Mouse (Mus musculus) spleen, postnatal 36 days (tissue): ENCODE data around the gene Yod1.

ENCODE experiments used
- DNase-seq, 2 experiments: peaks; one replicate each; pipeline ENCODE4 v3.0.0; 2022; ENCODE audit warnings: low spot score in 2 of 2, mixed read lengths in 1 of 2

The Yod1 gene

DNA sequence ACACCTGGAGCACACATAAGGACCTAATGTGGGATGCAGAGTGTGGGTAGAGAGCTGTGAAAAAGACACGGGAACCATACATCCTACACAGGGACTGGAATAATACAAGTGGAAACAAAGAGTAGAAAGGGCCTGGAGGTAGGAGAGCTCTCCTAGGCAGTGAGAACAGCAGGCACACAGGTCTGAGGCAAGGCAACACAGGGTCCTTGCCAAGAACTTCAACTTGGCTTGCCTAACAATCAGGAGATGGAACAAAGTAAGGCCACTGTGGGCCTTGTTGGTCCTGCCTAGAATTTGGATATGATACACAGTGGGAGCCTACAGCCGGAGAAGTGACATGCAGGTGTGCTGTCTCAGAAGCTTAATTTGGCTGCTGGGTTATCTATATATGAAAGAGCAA is 52.8 kb downstream of the Yod1 start:
- no peak for DNase-seq

DNA sequence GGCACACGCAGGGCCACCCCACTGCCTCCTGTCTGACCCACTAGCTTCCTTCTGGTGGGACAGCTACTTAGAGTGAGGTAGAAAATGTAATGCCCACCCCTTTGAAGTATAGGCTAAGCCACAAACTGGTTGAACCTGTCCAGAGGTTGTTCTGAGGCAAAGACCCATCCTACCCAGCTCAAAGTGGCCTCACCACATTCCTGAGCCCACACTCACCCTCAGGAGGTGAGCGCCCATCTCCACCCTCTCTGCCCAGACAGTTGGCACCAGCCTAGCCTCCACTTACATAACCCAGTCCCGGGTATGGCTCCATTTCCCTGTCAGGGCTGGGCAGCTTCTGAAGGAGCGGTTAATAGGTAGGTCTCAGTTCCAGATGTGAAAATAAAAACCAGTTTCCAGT is 53.4 kb downstream of the Yod1 start:
- no peak for DNase-seq

DNA sequence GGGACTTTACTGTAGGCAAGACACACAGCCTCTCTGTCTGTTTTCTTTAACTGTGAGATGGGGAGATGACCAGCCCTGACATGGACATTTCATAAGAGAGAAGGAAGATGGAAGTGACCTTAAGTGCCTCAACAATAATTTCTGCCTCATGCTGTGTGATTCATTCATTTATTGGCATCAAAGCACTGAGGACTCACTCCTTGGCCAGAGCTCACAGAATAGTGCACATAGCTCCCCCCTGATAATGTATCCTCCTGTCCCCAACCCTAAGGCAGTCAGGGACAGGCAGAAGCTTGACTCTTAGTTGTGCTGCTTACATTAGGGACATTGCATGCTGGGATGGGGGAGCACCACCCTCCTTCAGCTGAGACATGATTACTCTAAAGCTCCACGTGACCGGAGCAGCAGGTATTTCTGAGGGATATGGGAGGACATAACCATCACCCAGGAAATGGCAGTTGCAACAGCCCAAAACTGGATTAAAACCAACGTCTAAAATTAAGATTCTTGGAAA is 53.9 kb downstream of the Yod1 start:
- no peak for DNase-seq
